Mouse (Mus musculus): Measurements from ENCODE around the gene Orm1. TPM values are rescaled to one million over a fixed set of nuclear protein-coding genes. Genes with fewer than 3 reads are reported as not detected.
A peak's percentile ranks its signal among the peaks of the same experiment; 100 is the strongest.

Orm1 gene
- total and polyA plus RNA-seq, 3 experiments, result not detected

- Histone ChIP-seq H3K9ac (ENCODE audit: control insufficient read depth, low read depth, low read length, poor library complexity, severe bottlenecking) (no peak overlapping the region), H3K4me1 (ENCODE audit: control insufficient read depth in 1 of 2, insufficient read depth in 2 of 2, low read length in 2 of 2) (no peaks in the 10 kb centered on the region), H3K4me3 (ENCODE audit: control insufficient read depth in 1 of 2, insufficient read depth in 1 of 2, low read depth in 2 of 2, low read length in 2 of 2) (no peak overlapping the region), H3K27me3 (ENCODE audit: control insufficient read depth in 1 of 2, insufficient read depth in 2 of 2, low read length in 2 of 2) (no peaks in the 10 kb centered on the region), H3K27ac (ENCODE audit: control insufficient read depth, low read depth, low read length) (no peak overlapping the region), H3K9me3 (replicated peaks; ENCODE audit: insufficient read depth, low read length) (no peaks in the 10 kb centered on the region), H3K36me3 (ENCODE audit: control insufficient read depth in 1 of 2, insufficient read depth in 2 of 2, low read length in 2 of 2) (peaks cover 0 to under 1% of the 10 kb centered on the region in 2 experiments; a peak in 1 of 4 replicates), H3K79me2 (ENCODE audit: control insufficient read depth, insufficient read depth, low read length, poor library complexity) (no peaks in the 10 kb centered on the region)
- peak; percentile 74 for DNase-seq (ENCODE audit: low read depth, low spot score)
- TF ChIP-seq RAD21 (IDR thresholded peaks at IDR 0.05; ENCODE audit: low read depth, low read length), result peak; percentile 96
- TF ChIP-seq GABPA (IDR thresholded peaks at IDR 0.05; ENCODE audit: low read depth, low read length), result no peak
- no peak for TF ChIP-seq MAX (IDR thresholded peaks at IDR 0.05; ENCODE audit: low read length)
- no peak for TF ChIP-seq RCOR1 (IDR thresholded peaks at IDR 0.05; ENCODE audit: low read depth, low read length)
- TF ChIP-seq POLR2AphosphoS2 (IDR thresholded peaks at IDR 0.05; ENCODE audit: low read length), result no peak
- no peak for TF ChIP-seq MAZ (IDR thresholded peaks at IDR 0.05; ENCODE audit: low read depth, low read length)
- no peak for TF ChIP-seq MXI1 (IDR thresholded peaks at IDR 0.05; ENCODE audit: low read depth, low read length)
- no peak for TF ChIP-seq EP300 (IDR thresholded peaks at IDR 0.05; ENCODE audit: low read depth in 1 of 2, low read length in 2 of 2)
- TF ChIP-seq HCFC1 (IDR thresholded peaks at IDR 0.05; ENCODE audit: low read depth, low read length), result no peak
- no peak for TF ChIP-seq TAL1 (IDR thresholded peaks at IDR 0.05; ENCODE audit: low read length)
- TF ChIP-seq MAFK (IDR thresholded peaks at IDR 0.05; ENCODE audit: borderline replicate concordance, low read depth, low read length), result no peak
- no peak for TF ChIP-seq TCF12 (IDR thresholded peaks at IDR 0.05; ENCODE audit: low read depth, low read length)
- TF ChIP-seq CTCF (IDR thresholded peaks at IDR 0.05 in 2 of 3, conservative IDR thresholded peaks at IDR 0.05 in 1 of 3; ENCODE audit: control insufficient read depth in 1 of 3, insufficient read depth in 1 of 3, low read depth in 2 of 3, low read length in 3 of 3, poor library complexity in 1 of 3, severe bottlenecking in 1 of 3), result peak; percentile 96 to 98 (median 98)
- TF ChIP-seq TBP (IDR thresholded peaks at IDR 0.05; ENCODE audit: low read depth, low read length), result no peak
- no peak for TF ChIP-seq E2F4 (IDR thresholded peaks at IDR 0.05; ENCODE audit: borderline replicate concordance, low read depth, low read length)
- TF ChIP-seq SMC3 (IDR thresholded peaks at IDR 0.05; ENCODE audit: low read depth, low read length), result peak; percentile 91
- TF ChIP-seq GATA1 (IDR thresholded peaks at IDR 0.05; ENCODE audit: low read depth, low read length), result no peak
- no peak for TF ChIP-seq UBTF (IDR thresholded peaks at IDR 0.05; ENCODE audit: borderline replicate concordance, insufficient read depth, low read depth, low read length)
- no peak for TF ChIP-seq MYB (IDR thresholded peaks at IDR 0.05; ENCODE audit: low read depth, low read length)
- TF ChIP-seq MEF2A (IDR thresholded peaks at IDR 0.05; ENCODE audit: extremely low read depth, insufficient replicate concordance, low read depth, low read length, poor library complexity, severe bottlenecking), result no peak
- TF ChIP-seq SIN3A (IDR thresholded peaks at IDR 0.05; ENCODE audit: low read length), result peak; percentile 27; the same call in 1 of the 2 replicates
- TF ChIP-seq USF1 (IDR thresholded peaks at IDR 0.05; ENCODE audit: low read depth, low read length), result no peak
- TF ChIP-seq KAT2A (conservative IDR thresholded peaks at IDR 0.05; ENCODE audit: low read depth, low read length), result no peak
- no peak for TF ChIP-seq ELF1 (IDR thresholded peaks at IDR 0.05; ENCODE audit: low read depth, low read length)
- no peak for TF ChIP-seq MYC (IDR thresholded peaks at IDR 0.05; ENCODE audit: low read depth, low read length)
- no peak for TF ChIP-seq POLR2AphosphoS5 (IDR thresholded peaks at IDR 0.05; ENCODE audit: borderline replicate concordance, low read depth, low read length)
- no peak for TF ChIP-seq CHD1 (IDR thresholded peaks at IDR 0.05; ENCODE audit: low read depth, low read length)
- TF ChIP-seq ZC3H11A (IDR thresholded peaks at IDR 0.05; ENCODE audit: low read depth, low read length), result peak; percentile 84
- TF ChIP-seq ZNF384 (IDR thresholded peaks at IDR 0.05; ENCODE audit: low read depth, low read length), result no peak
- TF ChIP-seq POLR2A (IDR thresholded peaks at IDR 0.05; ENCODE audit: control insufficient read depth in 1 of 2, insufficient read depth in 1 of 2, low read depth in 1 of 2, low read length in 2 of 2, poor library complexity in 1 of 2), result no peak
- no peak for TF ChIP-seq NELFE (IDR thresholded peaks at IDR 0.05; ENCODE audit: low read depth, low read length)
- no peak for TF ChIP-seq JUND (IDR thresholded peaks at IDR 0.05; ENCODE audit: low read depth, low read length)
- TF ChIP-seq BHLHE40 (IDR thresholded peaks at IDR 0.05; ENCODE audit: borderline replicate concordance, low read depth, low read length), result 0 out of 2 replicates have a peak, but pooled peaks have one; percentile 23
- no peak for TF ChIP-seq CHD2 (IDR thresholded peaks at IDR 0.05; ENCODE audit: low read length)
- TF ChIP-seq ETS1 (IDR thresholded peaks at IDR 0.05; ENCODE audit: low read depth, low read length), result no peak
- no peak for TF ChIP-seq USF2 (IDR thresholded peaks at IDR 0.05; ENCODE audit: borderline replicate concordance in 1 of 2, insufficient read depth in 1 of 2, low read depth in 1 of 2, low read length in 2 of 2)
- no peak for TF ChIP-seq NRF1 (IDR thresholded peaks at IDR 0.05; ENCODE audit: insufficient read depth, low read depth, low read length, poor library complexity, severe bottlenecking)
- no peak for TF ChIP-seq ZKSCAN1 (IDR thresholded peaks at IDR 0.05; ENCODE audit: low read depth, low read length)
- TF ChIP-seq ZMIZ1 (IDR thresholded peaks at IDR 0.05; ENCODE audit: low read depth, low read length), result no peak
Observed at GRCm38 (mm10) chr4:63368577-63368976, 24.2 kb downstream of the Orm1 start.
